In the genomic region with DNA sequence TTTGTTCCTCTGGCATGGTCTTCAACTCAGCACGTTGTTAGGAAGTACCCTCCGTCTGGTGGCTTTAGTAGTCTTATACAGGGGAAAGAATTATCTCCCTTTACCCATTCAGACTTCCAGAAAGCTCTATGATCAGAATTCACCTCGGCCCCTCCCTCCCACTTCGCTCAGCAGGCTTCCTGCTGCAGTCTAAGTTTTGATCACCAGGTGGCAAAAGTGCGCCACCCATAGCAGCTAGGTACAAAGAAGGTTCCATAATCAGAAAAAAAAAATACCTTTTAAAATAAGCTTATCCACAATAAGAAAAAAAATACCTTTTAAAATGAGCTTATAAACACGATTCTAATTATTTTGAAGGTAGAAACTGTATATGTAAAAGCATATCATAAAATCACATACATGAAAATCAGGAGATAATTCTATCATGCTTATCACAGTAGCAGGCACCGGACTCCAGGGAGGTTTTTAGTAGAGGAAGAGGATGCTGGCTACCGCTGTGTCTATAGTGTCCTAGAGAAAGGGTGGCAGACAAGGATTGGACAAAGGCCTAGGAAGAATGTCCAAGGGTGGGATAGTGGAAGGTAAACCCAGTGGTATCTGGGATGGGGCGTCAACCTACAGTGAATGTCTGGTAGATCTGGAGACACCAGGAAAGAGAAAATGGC, we compare ENCODE assay signal across 9 mouse cellular contexts. TPM values are rescaled to one million over a fixed set of nuclear protein-coding genes. Genes with fewer than 3 reads are reported as not detected.
DNase-seq lines count a peak whose midpoint lies in the region; ATAC-seq and TF ChIP-seq lines count a peak whose summit lies in the region.
"Had no signal": no experiment of that assay in that cellular context is flagged by ENCODE, and none has a peak within 500 bp of the region (broad histone marks: within the 10 kb centered on the region; RNA-seq: fewer than 3 reads in every experiment).

No protein-coding gene starts in this region.

- no peaks in the 10 kb centered on the region for H3K4me1 ChIP-seq in heart, adult 2 months (ENCODE audit: control insufficient read depth, insufficient read depth, low read length)
- no peaks in the 10 kb centered on the region for H3K4me1 ChIP-seq in heart, embryonic 10.5 days
- no peaks in the 10 kb centered on the region for H3K4me1 ChIP-seq in forebrain, embryonic 14.5 days (ENCODE audit: control insufficient read depth, insufficient read depth, low read length)
- H3K4me1 ChIP-seq: stomach, embryonic 15.5 days had no signal

- no peak overlapping the region for H3K4me3 ChIP-seq in heart, adult 2 months
- H3K4me3 ChIP-seq in heart, embryonic 10.5 days, result no peak overlapping the region
- no peak overlapping the region for H3K4me3 ChIP-seq in forebrain, embryonic 14.5 days (ENCODE audit: low read depth, low read length)
- H3K4me3 ChIP-seq: stomach, embryonic 15.5 days had no signal

- no peaks in the 10 kb centered on the region for H3K27me3 ChIP-seq in heart, adult 2 months (ENCODE audit: control insufficient read depth, insufficient read depth, low read length)
- no peaks in the 10 kb centered on the region for H3K27me3 ChIP-seq in heart, embryonic 10.5 days (ENCODE audit: insufficient read depth, poor library complexity, severe bottlenecking)
- no peaks in the 10 kb centered on the region for H3K27me3 ChIP-seq in forebrain, embryonic 14.5 days (replicated peaks; ENCODE audit: control insufficient read depth, insufficient read depth, low read length)
- H3K27me3 ChIP-seq: stomach, embryonic 15.5 days had no signal

- 33% methylated on average over 9 of the region's 9 CpGs for WGBS in heart, adult 2 months
- 48% methylated on average over 9 of the region's 9 CpGs for WGBS in heart, embryonic 10.5 days
- 53% methylated on average over 9 of the region's 9 CpGs for WGBS in forebrain, embryonic 14.5 days

- H3K9ac ChIP-seq in heart, adult 2 months (ENCODE audit: low read depth, low read length), result no peak overlapping the region
- H3K9ac ChIP-seq in forebrain, embryonic 14.5 days (ENCODE audit: low read length), result no peak overlapping the region
- H3K9ac ChIP-seq: stomach, embryonic 15.5 days had no signal

- intact Hi-C loops in heart, adult 2 months (cut with DNase I), result loop anchor here (5.0 kb wide), 1 partner anchor 197 kb away; the partner anchor contains the start of gene Plp1

- H3K9me3 ChIP-seq in heart, embryonic 10.5 days, result no peaks in the 10 kb centered on the region
- H3K9me3 ChIP-seq in forebrain, embryonic 14.5 days (replicated peaks; ENCODE audit: control insufficient read depth, low read length), result no peaks in the 10 kb centered on the region
- H3K9me3 ChIP-seq: stomach, embryonic 15.5 days had no signal

- no peaks in the 10 kb centered on the region for H3K79me2 ChIP-seq in heart, adult 2 months (replicated peaks; ENCODE audit: control insufficient read depth, insufficient read depth, low read length)

- ATAC-seq in forebrain, embryonic 14.5 days, result no peak
- ATAC-seq in megakaryocyte progenitor cell, adult 5-6 weeks (replicated peaks; ENCODE audit: poor library complexity), result peak; percentile 93

- no peaks in the 10 kb centered on the region for H3K36me3 ChIP-seq in heart, adult 2 months (ENCODE audit: control insufficient read depth, insufficient read depth, low read length)
- no peaks in the 10 kb centered on the region for H3K36me3 ChIP-seq in heart, embryonic 10.5 days
- H3K36me3 ChIP-seq in forebrain, embryonic 14.5 days (ENCODE audit: control insufficient read depth, insufficient read depth, low read length), result no peaks in the 10 kb centered on the region
- H3K36me3 ChIP-seq: stomach, embryonic 15.5 days had no signal

- H3K4me2 ChIP-seq in forebrain, embryonic 14.5 days (ENCODE audit: low read length), result no peak overlapping the region
- H3K4me2 ChIP-seq: stomach, embryonic 15.5 days had no signal

- H3K27ac ChIP-seq in heart, adult 2 months, result no peak overlapping the region
- no peak overlapping the region for H3K27ac ChIP-seq in heart, embryonic 10.5 days
- no peak overlapping the region for H3K27ac ChIP-seq in forebrain, embryonic 14.5 days (ENCODE audit: low read depth, low read length)
- H3K27ac ChIP-seq: stomach, embryonic 15.5 days had no signal

- no peak for TF ChIP-seq EP300 in heart, adult 2 months (IDR thresholded peaks at IDR 0.05; ENCODE audit: insufficient read depth, low read depth, low read length)

- TF ChIP-seq CTCF in heart, adult 2 months (IDR thresholded peaks at IDR 0.05), result peak; percentile 61

- peak in 1 of 2 experiments; percentile 2 for DNase-seq in heart, adult 2 months
- DNase-seq in heart, embryonic 10.5 days (ENCODE audit: low spot score), result no peak
- DNase-seq in CD4-positive helper T cell, adult 2 months (ENCODE audit: low read depth, low spot score), result peak; percentile 45
- peak; percentile 61 for DNase-seq in brain, adult 2 months (ENCODE audit: low read depth, low spot score)
- peak; percentile 52 for DNase-seq in forebrain, embryonic 14.5 days (ENCODE audit: low spot score)
- peak; percentile 11 for DNase-seq in layer of hippocampus, adult 9-11 months
- peak; percentile 46 to 49 for DNase-seq in thymus, postnatal 36 days

- no peak for TF ChIP-seq POLR2A in heart, adult 2 months (IDR thresholded peaks at IDR 0.05; ENCODE audit: insufficient read depth, low read depth, low read length)

RNA-seq across cellular contexts. Expression of gene Tceal3, which starts 34.4 kb away (rescaled TPM):
- under 1 TPM; 0.50 to 0.80 TPM for total RNA-seq in heart, adult 2 months (2021)
- polyA plus RNA-seq in heart, adult 2 months (2012; rRNA removed), result 0.33 and 1.4 TPM in 2 replicates
- 1.9 and 3.7 TPM in 2 replicates for polyA plus RNA-seq in heart, embryonic 10.5 days (2016; fragmentation: Nextera tagmentation; extraction: Ambion mirVana)
- polyA plus RNA-seq in forebrain, embryonic 14.5 days (2014; fragmentation: Nextera tagmentation; extraction: Ambion mirVana), result 29.2 and 31.6 TPM in 2 replicates
- total RNA-seq in megakaryocyte progenitor cell, adult 5-6 weeks (2015), result 1.4 TPM in 1 of 2 replicates, not detected in the other
- total RNA-seq in megakaryocyte progenitor cell, adult 5-6 weeks (2017), result 5.2 TPM in 1 of 2 replicates, not detected in the other
